Mouse (Mus musculus): Measurements from ENCODE around the gene Slc25a27. TPM values are rescaled to one million over a fixed set of nuclear protein-coding genes. Genes with fewer than 3 reads are reported as not detected.

Gene Slc25a27
- 0.16 and 0.24 TPM in 2 replicates for polyA plus RNA-seq (2012; ENCODE audit: low replicate concordance)

DNA sequence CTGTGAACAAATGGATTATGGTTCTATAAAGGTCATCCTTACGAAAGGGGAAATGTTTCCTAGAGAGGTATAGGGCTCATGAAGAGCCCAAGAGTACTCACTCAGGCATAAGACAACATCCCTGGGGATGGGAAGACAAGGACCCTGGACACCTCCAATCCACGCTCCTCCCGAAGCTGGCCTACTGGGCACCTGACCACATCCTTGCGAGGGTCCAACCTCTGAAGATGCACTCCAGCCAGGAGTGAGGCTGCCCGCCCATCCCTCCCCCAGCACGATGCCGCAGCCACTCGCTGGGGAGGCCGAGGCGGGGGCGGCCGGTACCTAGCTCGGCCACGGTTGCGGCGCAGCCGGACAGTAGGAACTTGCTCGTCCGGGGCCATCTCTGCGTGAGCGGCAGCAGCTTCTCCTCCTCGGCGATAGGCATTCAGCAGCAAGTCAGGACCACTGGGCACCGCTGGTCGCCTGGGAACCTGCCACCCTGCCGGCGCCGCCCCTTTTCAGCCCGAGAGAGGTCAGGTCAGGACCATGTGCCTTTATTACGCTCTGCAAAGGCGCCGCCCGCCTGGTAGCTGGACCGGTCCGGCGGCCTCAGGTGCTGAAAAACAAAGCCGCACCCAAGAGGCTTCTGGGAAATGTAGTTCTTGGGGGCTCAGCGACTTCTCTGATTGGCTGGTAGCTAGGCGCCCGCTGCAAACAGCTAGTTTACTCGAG is at the start of gene Slc25a27:
TSS of gene Slc25a27 (minus strand) at position 639 of the 714 bp plus-strand sequence.

DNA sequence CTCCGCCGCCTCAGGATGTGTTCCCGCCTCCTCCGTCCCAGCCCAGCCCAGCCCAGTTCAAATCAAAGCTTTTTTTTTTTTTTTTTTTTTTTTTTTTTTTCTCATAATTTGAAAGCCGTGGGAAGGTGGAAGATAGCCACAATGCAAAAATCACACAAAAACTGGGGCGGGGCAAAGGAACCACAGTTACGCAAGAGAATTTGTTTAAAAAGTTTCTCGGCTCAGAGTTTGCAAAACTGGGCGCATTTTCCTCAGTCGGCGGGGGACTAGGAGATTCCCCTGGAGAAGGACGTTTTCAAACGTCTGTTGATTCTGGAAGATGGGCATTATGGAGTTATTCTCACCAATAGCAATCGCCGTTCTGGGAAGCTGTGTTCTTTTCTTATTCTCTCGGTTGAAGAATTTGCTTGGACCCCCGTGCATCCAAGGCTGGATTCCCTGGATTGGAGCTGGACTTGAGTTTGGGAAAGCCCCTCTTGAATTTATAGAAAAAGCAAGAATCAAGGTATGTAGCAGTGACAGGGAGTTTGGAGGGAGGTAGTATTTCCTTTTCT is 353 bp upstream of the Slc25a27 start, which contains the start of gene Cyp39a1:
TSS of gene Cyp39a1 (plus strand) at position 136 of the 554 bp plus-strand sequence.

GRCm38 (mm10) chr17:43629496-43630426 is 37.3 kb downstream of the Slc25a27 start, which contains the start of gene Tdrd6:
Gene Tdrd6 (minus strand): TSS chr17:43630299.

Other genes with a start within 250 kb of the Slc25a27 start
- gene Mep1a, start 164.4 kb downstream of the Slc25a27 start, polyA plus RNA-seq (2012; ENCODE audit: low replicate concordance), result not detected in 2 replicates
- not detected in 2 replicates for gene Ankrd66, start 123.6 kb downstream of the Slc25a27 start, polyA plus RNA-seq (2012; ENCODE audit: low replicate concordance)
- gene Pla2g7, start 99.1 kb downstream of the Slc25a27 start, polyA plus RNA-seq (2012; ENCODE audit: low replicate concordance), result 2.2 and 3.1 TPM in 2 replicates
- gene Tdrd6, start 36.9 kb downstream of the Slc25a27 start, polyA plus RNA-seq (2012; ENCODE audit: low replicate concordance), result not detected in 2 replicates
- gene Cyp39a1, start 211 bp upstream of the Slc25a27 start, polyA plus RNA-seq (2012; ENCODE audit: low replicate concordance), result 0.41 TPM in 1 of 2 replicates, not detected in the other
- gene Rcan2, start 134.1 kb upstream of the Slc25a27 start, polyA plus RNA-seq (2012; ENCODE audit: low replicate concordance), result 0.27 TPM in 1 of 2 replicates, not detected in the other

All from leukemia stem cell, adult 10-12 weeks (primary cell).